Mouse (Mus musculus) cerebellum, postnatal 4 days (tissue): Measurements from ENCODE around the gene Snx11.

ENCODE experiments used
- DNase-seq, 2 experiments: peaks; one replicate each; pipeline ENCODE4 v3.0.0; 2022; ENCODE audit warnings: low spot score in 2 of 2, mixed read lengths in 1 of 2

Snx11 gene

GRCm38 (mm10) chr11:96762742-96763470 lies 14.5 kb downstream of the Snx11 start:
- peak; percentile 38 to 79 for DNase-seq

- no peak for DNase-seq
Observed at GRCm38 (mm10) chr11:96761984-96762383, 15.4 kb downstream of the Snx11 start.

- no peak for DNase-seq
Observed at GRCm38 (mm10) chr11:96760042-96760441, 17.3 kb downstream of the Snx11 start.

GRCm38 (mm10) chr11:96758402-96758801 lies 19.0 kb downstream of the Snx11 start:
- DNase-seq, result no peak

GRCm38 (mm10) chr11:96757421-96757820 lies 19.9 kb downstream of the Snx11 start:
- DNase-seq, result no peak

- no peak for DNase-seq
Observed at GRCm38 (mm10) chr11:96755298-96755697, 22.1 kb downstream of the Snx11 start.

- DNase-seq, result no peak
Observed at GRCm38 (mm10) chr11:96747555-96747954, 29.8 kb downstream of the Snx11 start.

- DNase-seq, result no peak
Observed at GRCm38 (mm10) chr11:96746648-96747047, 30.7 kb downstream of the Snx11 start.

GRCm38 (mm10) chr11:96743891-96744290 lies 33.5 kb downstream of the Snx11 start:
- DNase-seq, result no peak

GRCm38 (mm10) chr11:96743000-96743399 lies 34.4 kb downstream of the Snx11 start:
- DNase-seq, result no peak

GRCm38 (mm10) chr11:96741995-96742394 lies 35.4 kb downstream of the Snx11 start:
- no peak for DNase-seq

- DNase-seq, result no peak
Observed at GRCm38 (mm10) chr11:96740796-96741195, 36.6 kb downstream of the Snx11 start.

GRCm38 (mm10) chr11:96737673-96738471 lies 39.5 kb downstream of the Snx11 start:
- no peak for DNase-seq

GRCm38 (mm10) chr11:96736361-96736760 lies 41.0 kb downstream of the Snx11 start:
- no peak for DNase-seq

- peak; percentile 40 to 63 for DNase-seq
Observed at GRCm38 (mm10) chr11:96735908-96736307, 41.5 kb downstream of the Snx11 start.

- no peak for DNase-seq
Observed at GRCm38 (mm10) chr11:96732657-96733056, 44.7 kb downstream of the Snx11 start.

GRCm38 (mm10) chr11:96730327-96730726 lies 47.0 kb downstream of the Snx11 start:
- DNase-seq, result peak in 1 of 2 experiments; percentile 44

- DNase-seq, result no peak
Observed at GRCm38 (mm10) chr11:96729462-96729861, 47.9 kb downstream of the Snx11 start.

- no peak for DNase-seq
Observed at GRCm38 (mm10) chr11:96728577-96728976, 48.8 kb downstream of the Snx11 start.

- no peak for DNase-seq
Observed at GRCm38 (mm10) chr11:96725833-96726232, 51.5 kb downstream of the Snx11 start.

- no peak for DNase-seq
Observed at GRCm38 (mm10) chr11:96718609-96719008, 58.8 kb downstream of the Snx11 start.
